Mouse (Mus musculus) kidney, postnatal 0 days (tissue): ENCODE measurements around the gene Adamts17. TPM values are rescaled to one million over a fixed set of nuclear protein-coding genes. Genes with fewer than 3 reads are reported as not detected.

Experiments
- ATAC-seq: fragments of 200-750 bp; cut with Nextera tagmentation; replicated peaks from 2 replicates; pipeline ENCODE4 v1.8.0; 2017; ENCODE audit warnings: low read depth, moderate number of reproducible peaks, moderate TSS enrichment, moderate library complexity; ENCODE audit not compliant: low FRiP score
- DNase-seq: peaks from one replicate; pipeline ENCODE4 v3.0.0-alpha.2; 2016; ENCODE audit warnings: low spot score
- H3K27ac ChIP-seq: fragments of 300-500 bp; sonication (generic); 2 replicates; pipeline ENCODE4 v1.5.1; 2014; ENCODE audit warnings: mild to moderate bottlenecking
- H3K27me3 ChIP-seq: fragments of 300-500 bp; sonication (generic); 2 replicates; pipeline ENCODE4 v1.6.1; 2014; ENCODE audit warnings: low read length, mixed read lengths; ENCODE audit not compliant: insufficient read depth
- H3K36me3 ChIP-seq: fragments of 300-500 bp; sonication (generic); 2 replicates; pipeline ENCODE4 v1.6.1; 2014; ENCODE audit warnings: low read length, mixed read lengths; ENCODE audit not compliant: insufficient read depth
- H3K4me1 ChIP-seq: fragments of 300-500 bp; sonication (generic); replicated peaks from 2 replicates; pipeline ENCODE4 v1.6.1; 2014; ENCODE audit warnings: antibody characterized with exemption, low read length, mixed read lengths; ENCODE audit not compliant: insufficient read depth
- H3K4me2 ChIP-seq: fragments of 300-500 bp; sonication (generic); 2 replicates; pipeline ENCODE4 v1.6.1; 2014; ENCODE audit warnings: mild to moderate bottlenecking, low read length, moderate library complexity, mixed read lengths
- H3K4me3 ChIP-seq: fragments of 300-500 bp; sonication (generic); replicated peaks from 2 replicates; pipeline ENCODE4 v1.5.1; 2014; ENCODE audit warnings: low read depth, low read length
- H3K9ac ChIP-seq: fragments of 300-500 bp; sonication (generic); 2 replicates; pipeline ENCODE4 v1.6.1; 2014; ENCODE audit warnings: low read depth, low read length
- H3K9me3 ChIP-seq: fragments of 300-500 bp; sonication (generic); replicated peaks from 2 replicates; pipeline ENCODE4 v1.6.1; 2016; ENCODE audit warnings: low read length, inconsistent platforms, mixed read lengths
- CTCF ChIP-seq: IDR thresholded peaks from 2 replicates; pipeline ENCODE4 v1.5.1; 2016; ENCODE audit warnings: antibody characterized with exemption, low read depth, mild to moderate bottlenecking, moderate library complexity
- WGBS: fragments of 180-500 bp; shearing (Covaris S2); extraction: QIAGEN DNeasy Blood & Tissue Kit; methylation state at CpG from one replicate; pipeline ENCODE4 v1.1.7; 2014; 5-methylcytosine and 5-hydroxymethylcytosine counted together
- polyA plus RNA-seq: library from polyadenylated mRNA; unstranded; fragments of >200 nt; fragmentation: Nextera tagmentation; extraction: Ambion mirVana; gene quantifications from 2 replicates; pipeline ENCODE4 v1.2.1, GENCODE M21; 2015

Gene Adamts17
- polyA plus RNA-seq, 1 experiment from 2014 or later = 3.1 TPM

- H3K4me2 ChIP-seq = no peak overlapping the region
- no peak overlapping the region for H3K9ac ChIP-seq
- ATAC-seq (no peak), DNase-seq (no peak)
- H3K36me3 ChIP-seq = no peaks in the 10 kb centered on the region
- H3K27me3 ChIP-seq = no peaks in the 10 kb centered on the region
- TF ChIP-seq CTCF = no peak
- H3K4me3 ChIP-seq = no peak overlapping the region
- no peak overlapping the region for H3K27ac ChIP-seq
- H3K4me1 ChIP-seq = 0 out of 2 replicates have a peak, but pooled peaks cover 4% of the 10 kb centered on the region
- WGBS = 48% methylated on average over 2 of the region's 2 CpGs
- H3K9me3 ChIP-seq = no peaks in the 10 kb centered on the region
Measured at GRCm38 (mm10) chr7:66969199-66969598, 129.7 kb downstream of the Adamts17 start.

DNA sequence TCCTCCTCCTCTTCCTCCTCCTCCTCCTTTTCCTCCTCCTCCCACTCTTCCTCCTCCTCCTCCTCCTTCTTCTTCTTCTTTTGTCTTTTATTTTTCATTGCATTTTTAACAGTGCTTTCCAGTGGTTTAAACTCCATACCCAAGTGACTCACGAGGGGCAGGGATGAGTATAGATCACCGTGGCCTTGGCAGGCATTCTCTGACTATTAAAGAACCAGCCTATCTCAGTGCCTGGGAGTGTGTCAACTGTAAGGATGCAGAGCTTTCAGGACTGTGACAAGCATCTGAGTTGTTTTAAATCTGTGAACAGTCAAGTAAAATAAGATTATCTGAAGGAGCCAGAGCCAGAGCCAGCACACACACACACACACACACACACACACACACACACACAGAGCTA, 130.7 kb downstream of the Adamts17 start:
- Histone ChIP-seq H3K9me3 (no peaks in the 10 kb centered on the region), H3K4me2 (no peak overlapping the region), H3K9ac (no peak overlapping the region), H3K4me3 (no peak overlapping the region), H3K36me3 (no peaks in the 10 kb centered on the region), H3K4me1 (0 out of 2 replicates have a peak, but pooled peaks cover 4% of the 10 kb centered on the region), H3K27me3 (no peaks in the 10 kb centered on the region), H3K27ac (no peak overlapping the region)
- no peak for TF ChIP-seq CTCF
- ATAC-seq (no peak), DNase-seq (no peak)
- WGBS = 75% methylated on average over 2 of the region's 2 CpGs

- no peak for ATAC-seq
- WGBS = 39% methylated on average over 2 of the region's 2 CpGs
- DNase-seq = no peak
Measured at GRCm38 (mm10) chr7:66970974-66971373, 131.4 kb downstream of the Adamts17 start.

GRCm38 (mm10) chr7:66974859-66975258, 135.3 kb downstream of the Adamts17 start:
- 58% methylated on average over 10 of the region's 10 CpGs for WGBS
- Histone ChIP-seq H3K36me3 (no peaks in the 10 kb centered on the region), H3K9ac (no peak overlapping the region), H3K27me3 (no peaks in the 10 kb centered on the region), H3K4me1 (no peaks in the 10 kb centered on the region), H3K4me3 (no peak overlapping the region), H3K9me3 (no peaks in the 10 kb centered on the region), H3K4me2 (no peak overlapping the region), H3K27ac (no peak overlapping the region)
- ATAC-seq (no peak), DNase-seq (no peak)
- no peak for TF ChIP-seq CTCF

More at GRCm38 (mm10) chr7:66970974-66971373, 131.4 kb downstream of the Adamts17 start:
- H3K4me2 ChIP-seq = no peak overlapping the region
- H3K4me3 ChIP-seq = no peak overlapping the region
- no peaks in the 10 kb centered on the region for H3K36me3 ChIP-seq
- no peak for TF ChIP-seq CTCF
- H3K27me3 ChIP-seq = no peaks in the 10 kb centered on the region
- H3K27ac ChIP-seq = no peak overlapping the region
- H3K4me1 ChIP-seq = 0 out of 2 replicates have a peak, but pooled peaks cover 4% of the 10 kb centered on the region
- H3K9me3 ChIP-seq = no peaks in the 10 kb centered on the region
- H3K9ac ChIP-seq = no peak overlapping the region

DNA sequence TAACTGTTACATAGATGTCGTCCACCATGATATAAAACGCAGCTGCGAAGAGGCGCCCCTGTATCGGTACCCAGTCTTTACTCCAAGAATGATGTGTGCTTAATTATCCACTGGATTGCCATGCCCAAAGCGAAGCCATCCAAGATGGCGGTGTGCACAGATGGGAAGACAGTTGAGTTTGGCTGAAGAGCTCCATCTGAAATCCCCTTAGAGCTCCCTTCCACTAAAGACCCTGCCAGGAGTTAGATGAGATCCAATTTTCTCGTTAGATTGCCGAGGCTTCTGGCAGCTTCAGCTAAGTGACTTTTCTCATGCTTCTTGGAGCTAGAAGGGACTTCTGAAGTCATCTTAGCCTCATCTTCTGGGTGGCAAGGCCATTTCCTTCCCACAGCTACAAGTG, 136.8 kb downstream of the Adamts17 start:
- Histone ChIP-seq H3K9ac (no peak overlapping the region), H3K4me3 (no peak overlapping the region), H3K36me3 (no peaks in the 10 kb centered on the region), H3K9me3 (no peaks in the 10 kb centered on the region), H3K4me1 (no peaks in the 10 kb centered on the region), H3K27me3 (no peaks in the 10 kb centered on the region), H3K27ac (no peak overlapping the region), H3K4me2 (no peak overlapping the region)
- WGBS = 96% methylated on average over 9 of the region's 9 CpGs
- no peak for TF ChIP-seq CTCF
- ATAC-seq (no peak), DNase-seq (no peak)

- no peaks in the 10 kb centered on the region for H3K27me3 ChIP-seq
- no peak overlapping the region for H3K9ac ChIP-seq
- DNase-seq (no peak), ATAC-seq (no peak)
- no peak overlapping the region for H3K4me2 ChIP-seq
- H3K4me3 ChIP-seq = no peak overlapping the region
- H3K36me3 ChIP-seq = no peaks in the 10 kb centered on the region
- no peak for TF ChIP-seq CTCF
- no peaks in the 10 kb centered on the region for H3K4me1 ChIP-seq
- no peak overlapping the region for H3K27ac ChIP-seq
- no peaks in the 10 kb centered on the region for H3K9me3 ChIP-seq
- WGBS = 74% methylated on average over 6 of the region's 6 CpGs
Measured at GRCm38 (mm10) chr7:66981591-66981990, 142.1 kb downstream of the Adamts17 start.

DNA sequence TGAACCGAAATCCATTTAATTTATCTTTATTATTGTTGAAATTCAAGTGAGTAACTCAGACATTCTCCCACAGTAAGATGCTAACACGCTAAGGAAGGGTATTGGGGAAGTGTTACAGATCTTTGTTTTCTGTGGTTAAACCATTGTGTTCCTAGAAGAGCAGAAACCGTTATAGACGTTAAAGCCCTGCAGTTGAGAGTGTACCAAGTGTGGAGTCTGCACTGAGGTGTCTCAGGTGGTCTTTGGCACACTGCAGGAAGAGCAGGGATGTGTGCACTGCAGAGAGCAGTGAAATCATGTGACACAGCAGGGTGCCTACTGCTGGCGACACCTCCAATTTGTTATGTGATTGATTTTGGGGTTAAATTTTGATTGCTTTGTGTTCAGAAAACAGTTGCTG, 142.5 kb downstream of the Adamts17 start:
- WGBS = 82% methylated on average over 5 of the region's 5 CpGs
- H3K4me3 ChIP-seq = no peak overlapping the region
- ATAC-seq = no peak

More for the DNA sequence above, 142.5 kb downstream of the Adamts17 start:
- H3K4me1 ChIP-seq = no peaks in the 10 kb centered on the region
- no peaks in the 10 kb centered on the region for H3K9me3 ChIP-seq
- no peak overlapping the region for H3K27ac ChIP-seq
- no peaks in the 10 kb centered on the region for H3K36me3 ChIP-seq
- no peak overlapping the region for H3K4me2 ChIP-seq
- no peak overlapping the region for H3K9ac ChIP-seq
- no peaks in the 10 kb centered on the region for H3K27me3 ChIP-seq
- DNase-seq = no peak
- TF ChIP-seq CTCF = no peak
